Mouse (Mus musculus): Measurements from ENCODE around the gene Pgr.

The Pgr gene

DNA sequence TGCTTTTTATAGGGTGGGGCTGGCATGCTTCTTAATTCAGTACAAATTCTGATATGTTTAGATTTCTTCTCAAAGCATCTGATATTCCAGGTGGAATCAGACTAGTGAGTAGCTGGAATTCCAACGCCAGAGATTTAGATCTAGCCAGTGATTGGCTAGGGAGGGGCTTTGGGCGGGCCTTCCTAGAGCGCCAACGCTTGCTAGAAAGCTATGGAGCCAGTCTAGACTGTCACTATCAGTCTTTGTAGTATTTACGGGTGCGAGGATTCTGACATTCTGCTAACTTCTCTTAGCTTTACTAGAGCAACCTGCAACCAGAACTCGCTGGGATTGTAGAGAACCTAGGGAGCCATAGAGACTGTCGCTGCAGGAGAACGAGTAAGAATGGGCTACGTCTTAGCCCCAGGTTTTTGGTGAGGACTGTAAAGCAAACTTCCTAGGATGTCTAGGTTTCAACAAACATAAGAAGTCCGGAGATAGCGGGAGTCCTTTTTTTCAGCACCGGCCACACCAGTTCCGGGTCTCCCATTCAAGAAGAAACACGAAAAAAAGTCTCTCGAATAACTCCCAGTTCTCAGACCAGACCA is at the start of gene Pgr:
Gene Pgr, plus strand, starts transcription at position 218 of the 587 bp plus-strand sequence.
- DNase-seq (ENCODE audit: low spot score in 2 of 2): no peak

DNA sequence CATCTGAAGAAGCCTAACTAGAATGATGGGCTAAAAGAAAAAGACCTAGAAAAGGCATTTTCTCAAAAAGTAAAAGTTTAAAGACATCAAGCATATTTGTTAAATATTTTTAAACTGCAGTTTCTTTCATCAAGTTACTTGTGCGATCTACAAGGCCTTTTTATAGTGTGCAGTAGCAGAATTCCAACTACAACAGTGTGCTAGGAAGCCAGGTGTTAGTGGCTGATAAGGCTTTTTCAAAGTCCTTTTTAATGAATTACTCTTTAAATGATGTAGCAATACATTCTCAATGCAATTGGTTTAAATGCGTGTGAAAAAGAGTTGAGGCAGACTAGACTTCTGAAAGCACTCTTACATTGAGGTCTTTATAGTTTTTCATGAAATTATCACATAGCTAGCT is 42.2 kb upstream of the Pgr start:
- no peak for DNase-seq (ENCODE audit: low spot score in 2 of 2)

GRCm38 (mm10) chr9:8868511-8868910 is 31.1 kb upstream of the Pgr start:
- DNase-seq (ENCODE audit: low spot score in 2 of 2): no peak

DNA sequence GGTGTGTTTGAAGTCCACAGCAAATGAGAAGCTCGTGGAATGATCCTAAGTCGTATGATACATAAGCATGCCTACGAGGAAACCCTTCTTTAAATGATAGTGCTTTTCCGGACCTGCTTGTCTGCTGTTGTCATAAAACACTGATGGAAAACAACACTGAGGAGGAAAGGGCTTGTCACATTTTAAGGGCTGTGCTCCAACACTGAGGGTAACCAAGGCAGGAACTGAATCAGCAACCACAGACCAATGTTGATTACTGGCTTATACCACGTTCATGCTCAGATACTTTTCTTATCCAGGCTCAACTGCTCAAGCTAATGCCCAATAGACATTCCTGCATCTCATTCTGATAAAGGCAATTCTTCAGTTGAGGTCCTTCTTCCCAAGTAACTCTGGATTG is 4.4 kb upstream of the Pgr start:
- no peak for DNase-seq (ENCODE audit: low spot score in 2 of 2)

DNA sequence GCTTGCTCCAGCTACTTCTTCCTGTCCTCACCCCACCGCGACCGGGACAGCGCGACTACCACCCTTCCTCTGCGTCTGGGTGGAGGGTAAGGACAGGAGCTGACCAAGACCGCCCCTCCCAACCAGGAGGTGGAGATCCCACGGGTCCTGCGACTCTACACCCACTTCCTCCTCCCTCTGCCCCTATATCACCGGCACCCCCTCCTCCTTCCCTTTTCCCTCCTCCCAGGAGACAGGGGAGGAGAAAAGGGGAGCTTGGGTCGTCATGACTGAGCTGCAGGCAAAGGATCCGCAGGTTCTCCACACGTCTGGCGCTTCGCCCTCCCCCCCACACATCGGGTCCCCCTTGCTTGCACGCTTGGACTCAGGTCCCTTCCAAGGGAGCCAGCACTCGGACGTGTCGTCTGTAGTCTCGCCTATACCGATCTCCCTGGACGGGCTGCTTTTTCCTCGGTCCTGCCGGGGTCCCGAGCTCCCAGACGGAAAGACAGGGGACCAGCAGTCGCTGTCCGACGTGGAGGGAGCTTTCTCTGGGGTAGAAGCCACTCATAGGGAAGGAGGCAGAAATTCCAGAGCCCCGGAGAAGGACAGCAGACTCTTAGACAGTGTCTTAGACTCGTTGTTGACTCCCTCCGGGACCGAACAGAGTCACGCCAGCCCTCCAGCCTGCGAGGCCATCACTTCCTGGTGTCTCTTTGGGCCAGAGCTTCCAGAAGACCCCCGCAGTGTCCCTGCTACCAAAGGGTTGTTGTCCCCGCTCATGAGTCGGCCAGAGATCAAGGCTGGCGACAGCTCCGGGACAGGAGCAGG is 775 bp downstream of the Pgr start:
- DNase-seq (ENCODE audit: low spot score in 2 of 2): peak in 1 of 2 experiments; percentile 10

- no peak for DNase-seq (ENCODE audit: low spot score in 2 of 2)
Observed at GRCm38 (mm10) chr9:8901013-8901646, 1.5 kb downstream of the Pgr start.

DNA sequence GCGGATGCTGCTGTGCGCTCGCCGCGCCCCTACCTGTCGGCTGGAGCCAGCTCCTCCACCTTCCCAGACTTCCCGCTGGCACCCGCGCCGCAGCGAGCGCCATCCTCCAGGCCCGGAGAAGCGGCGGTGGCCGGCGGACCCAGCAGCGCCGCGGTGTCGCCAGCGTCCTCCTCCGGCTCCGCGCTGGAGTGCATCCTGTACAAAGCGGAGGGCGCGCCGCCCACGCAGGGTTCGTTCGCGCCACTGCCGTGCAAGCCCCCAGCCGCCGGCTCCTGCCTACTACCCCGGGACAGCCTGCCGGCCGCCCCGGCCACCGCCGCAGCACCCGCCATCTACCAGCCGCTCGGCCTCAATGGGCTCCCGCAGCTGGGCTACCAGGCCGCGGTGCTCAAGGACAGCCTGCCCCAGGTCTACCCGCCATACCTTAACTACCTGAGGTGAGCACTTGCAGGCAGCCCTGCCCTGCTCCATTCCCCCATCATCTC is 2.1 kb downstream of the Pgr start:
- DNase-seq (ENCODE audit: low spot score in 2 of 2): peak in 1 of 2 experiments; percentile 10

DNA sequence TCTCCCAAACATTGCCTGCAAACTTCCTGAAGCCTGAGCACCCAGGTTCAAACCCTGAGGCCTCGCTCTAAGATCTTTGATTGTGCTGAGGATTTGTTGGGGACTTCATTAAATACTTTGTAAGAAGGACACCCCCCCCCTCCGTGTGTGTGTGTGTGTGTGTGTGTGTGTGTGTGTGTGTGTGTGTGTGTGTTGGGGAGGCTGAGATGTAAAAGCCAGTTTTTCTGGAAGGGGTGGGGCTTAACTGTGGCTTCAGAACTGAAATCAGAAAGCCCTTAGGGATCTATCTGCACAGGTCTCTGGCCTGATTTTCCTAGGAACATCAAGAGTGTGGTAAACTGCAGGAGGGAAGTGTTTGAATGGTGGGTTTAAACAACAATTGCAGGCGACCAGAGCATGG is 2.6 kb downstream of the Pgr start:
- DNase-seq (ENCODE audit: low spot score in 2 of 2): no peak

DNA sequence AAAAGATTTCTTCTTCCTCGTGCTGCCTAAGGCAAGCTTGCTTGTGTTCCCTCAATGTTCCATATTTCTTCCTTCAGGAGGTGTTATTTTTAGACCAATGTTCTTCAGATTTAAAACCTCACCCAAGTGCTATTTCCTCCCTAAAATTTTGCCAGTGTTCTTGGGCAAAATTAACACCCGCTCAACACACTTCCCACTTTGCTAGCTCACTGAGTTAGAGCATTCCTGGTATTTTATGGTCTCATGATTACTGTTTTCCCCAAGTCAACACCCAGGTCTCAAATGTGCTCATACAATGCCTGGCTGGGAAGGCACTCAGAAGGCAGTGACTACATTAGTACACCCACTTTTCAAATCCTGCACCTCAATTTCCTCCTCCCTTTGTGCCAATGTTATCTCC is 27.9 kb downstream of the Pgr start:
- no peak for DNase-seq (ENCODE audit: low spot score in 2 of 2)

DNA sequence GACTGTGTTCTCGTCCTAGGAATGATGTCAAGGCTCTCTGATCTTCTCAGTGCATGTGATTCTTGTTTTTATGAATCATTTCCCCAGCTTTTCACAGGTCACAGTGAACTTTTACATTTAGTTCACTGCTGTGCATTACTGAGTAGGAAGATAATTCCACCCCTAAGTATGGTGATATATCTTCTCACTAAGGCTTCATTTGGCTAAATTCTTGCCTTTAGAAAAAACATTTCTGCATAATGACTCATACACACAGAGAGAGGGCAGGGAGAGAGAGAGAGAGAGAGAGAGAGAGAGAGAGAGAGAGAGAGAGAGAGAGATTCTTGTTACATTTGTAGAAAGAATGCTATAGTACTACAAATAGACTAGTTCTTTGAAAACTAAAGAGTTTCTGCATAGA is 38.1 kb downstream of the Pgr start:
- DNase-seq (ENCODE audit: low spot score in 2 of 2): no peak

DNA sequence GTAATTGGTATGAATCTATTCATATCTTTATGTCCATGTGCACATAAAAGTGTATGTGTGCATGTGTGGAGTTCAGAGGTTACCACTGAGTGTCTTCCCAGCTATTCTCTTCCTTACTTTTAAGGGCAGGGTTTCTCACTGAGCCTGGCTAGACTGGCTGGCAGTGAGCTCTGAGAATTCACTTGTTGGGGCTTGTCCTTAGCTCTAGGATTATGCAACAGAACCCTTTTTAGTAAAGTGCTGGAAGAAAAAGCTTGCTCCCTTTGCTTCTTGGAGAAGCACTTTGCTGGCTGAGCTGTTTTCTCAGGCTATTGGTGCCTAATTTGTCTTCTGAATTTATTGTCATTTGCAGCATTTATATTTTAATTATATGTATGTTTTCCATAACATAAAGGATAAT is 53.7 kb downstream of the Pgr start:
- no peak for DNase-seq (ENCODE audit: low spot score in 2 of 2)

DNA sequence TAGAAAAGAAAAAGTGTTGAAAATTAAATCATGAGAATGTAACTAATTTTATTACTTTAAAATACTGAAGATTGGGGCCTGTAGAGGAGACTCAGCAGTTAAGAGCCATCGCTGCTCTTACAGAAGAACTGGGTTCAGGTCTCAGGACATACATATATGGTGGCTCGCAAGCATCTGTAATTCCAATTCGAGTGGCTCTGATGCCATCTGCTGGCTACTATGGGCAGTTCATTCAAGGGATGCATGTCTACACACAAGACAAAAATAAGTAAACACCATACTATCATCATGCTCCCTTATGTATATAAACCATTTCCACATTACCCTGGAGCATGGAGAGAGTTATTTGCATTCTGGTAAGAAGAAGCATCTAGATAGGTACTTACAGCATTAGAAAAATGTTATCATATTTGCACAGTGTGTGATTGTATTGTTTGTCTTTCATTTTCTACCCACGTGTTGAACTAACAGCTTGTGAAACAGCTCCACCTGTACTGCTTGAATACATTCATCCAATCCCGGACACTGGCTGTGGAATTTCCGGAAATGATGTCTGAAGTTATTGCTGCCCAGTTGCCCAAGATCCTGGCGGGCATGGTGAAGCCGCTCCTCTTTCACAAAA is 65.0 kb downstream of the Pgr start:
- peak in 1 of 2 experiments; percentile 14 for DNase-seq (ENCODE audit: low spot score in 2 of 2)

- no peak for DNase-seq (ENCODE audit: low spot score in 2 of 2)
Observed at GRCm38 (mm10) chr9:8970240-8970639, 70.6 kb downstream of the Pgr start.

- DNase-seq (ENCODE audit: low spot score in 2 of 2): no peak
Observed at GRCm38 (mm10) chr9:8971491-8971890, 71.9 kb downstream of the Pgr start, which contains the start of gene Gm16485. TSS of gene Gm16485 (plus strand) at chr9:8971791.

DNA sequence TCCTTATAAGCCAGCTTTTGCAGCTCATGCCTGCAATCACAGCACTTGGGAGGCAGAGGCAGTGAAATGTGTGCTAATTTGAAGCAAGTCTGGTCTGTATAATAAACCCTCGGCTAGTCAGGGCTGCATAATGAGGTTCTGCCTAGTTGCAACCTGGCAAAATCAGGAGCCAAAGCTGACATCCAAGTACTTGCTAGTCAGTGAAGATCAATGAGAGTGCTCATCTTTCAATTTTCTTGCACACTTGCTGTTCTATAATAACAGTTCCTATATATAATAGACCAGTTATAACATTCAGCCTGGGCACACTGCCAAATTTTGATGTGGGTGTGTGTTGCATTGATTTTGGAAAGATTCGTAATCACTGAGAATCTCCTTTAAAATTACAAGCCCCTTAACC is 78.1 kb downstream of the Pgr start:
- DNase-seq (ENCODE audit: low spot score in 2 of 2): no peak

DNA sequence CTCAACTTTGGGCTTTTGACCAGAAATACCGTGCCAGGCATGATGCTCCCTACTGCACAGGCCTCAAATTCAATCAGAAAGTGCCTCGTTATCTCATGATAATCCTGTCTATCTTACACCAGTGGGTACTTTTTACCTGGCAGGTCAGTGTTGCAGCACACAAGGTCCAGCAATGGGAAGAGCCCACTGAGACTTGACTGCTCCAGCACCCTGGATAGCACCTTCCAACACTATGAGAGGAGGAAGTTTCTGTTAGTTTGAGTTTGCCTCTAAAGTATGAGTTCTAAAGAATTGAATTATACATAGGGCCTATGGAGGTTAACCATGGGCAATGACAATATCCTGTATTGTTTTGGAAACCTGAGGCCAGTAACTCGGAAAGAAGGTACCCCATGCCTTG is 82.7 kb downstream of the Pgr start:
- DNase-seq (ENCODE audit: low spot score in 2 of 2): no peak

- no peak for DNase-seq (ENCODE audit: low spot score in 2 of 2)
Observed at GRCm38 (mm10) chr9:8996494-8996893, 96.9 kb downstream of the Pgr start.

DNA sequence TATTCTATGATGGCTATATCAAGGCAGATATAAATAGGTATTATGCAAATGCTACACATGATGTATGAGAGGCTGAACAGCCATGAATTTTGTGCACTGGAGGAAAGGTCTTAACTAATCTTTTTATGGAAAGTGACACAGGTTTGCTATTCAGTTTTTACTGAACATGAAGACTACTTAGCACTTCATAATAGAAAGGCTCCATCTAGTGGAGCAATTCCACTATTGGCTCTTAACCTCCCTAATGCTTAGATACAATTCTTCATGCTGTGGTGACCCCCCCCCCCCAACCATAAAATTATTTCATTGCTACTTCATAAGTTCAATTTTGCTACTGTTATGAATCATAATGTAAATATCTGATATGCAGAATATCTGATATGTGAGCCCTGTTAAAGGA is 101.5 kb downstream of the Pgr start:
- no peak for DNase-seq (ENCODE audit: low spot score in 2 of 2)

GRCm38 (mm10) chr9:9015108-9015507 is 115.5 kb downstream of the Pgr start:
- DNase-seq (ENCODE audit: low spot score in 2 of 2): no peak

Measured in spleen, postnatal 10 days (tissue).